Mouse (Mus musculus): ENCODE results near the gene Sgcd. TPM values are rescaled to one million over a fixed set of nuclear protein-coding genes. Genes with fewer than 3 reads are reported as not detected.

Gene Sgcd
- polyA plus RNA-seq, 1 experiment, result 2.9 TPM

GRCm38 (mm10) chr11:47154837-47155430 lies 833.8 kb downstream of the Sgcd start:
- no peaks in the 10 kb centered on the region for H3K4me1 ChIP-seq (ENCODE audit: control insufficient read depth, insufficient read depth, low read length)
- WGBS, result 85% methylated on average over 5 of the region's 5 CpGs
- TF ChIP-seq POLR2A (IDR thresholded peaks at IDR 0.05; ENCODE audit: borderline replicate concordance, control insufficient read depth, low read depth, low read length) (no peak), CTCF (IDR thresholded peaks at IDR 0.05; ENCODE audit: control insufficient read depth, insufficient read depth, low read length) (no peak)
- no peak overlapping the region for H3K4me3 ChIP-seq (replicated peaks; ENCODE audit: control insufficient read depth, low read depth, low read length)
- H3K27ac ChIP-seq (ENCODE audit: control insufficient read depth, insufficient read depth, low read depth, low read length, poor library complexity), result no peak overlapping the region

GRCm38 (mm10) chr11:47149607-47150006 lies 839.2 kb downstream of the Sgcd start:
- WGBS, result 58% methylated on average over 9 of the region's 9 CpGs
- H3K4me1 ChIP-seq (ENCODE audit: control insufficient read depth, insufficient read depth, low read length), result no peaks in the 10 kb centered on the region
- no peak overlapping the region for H3K4me3 ChIP-seq (replicated peaks; ENCODE audit: control insufficient read depth, low read depth, low read length)
- no peak overlapping the region for H3K27ac ChIP-seq (ENCODE audit: control insufficient read depth, insufficient read depth, low read depth, low read length, poor library complexity)
- no peak for TF ChIP-seq CTCF (IDR thresholded peaks at IDR 0.05; ENCODE audit: control insufficient read depth, insufficient read depth, low read length)
- TF ChIP-seq POLR2A (IDR thresholded peaks at IDR 0.05; ENCODE audit: borderline replicate concordance, control insufficient read depth, low read depth, low read length), result no peak

- 80% methylated on average over 2 of the region's 2 CpGs for WGBS
- no peak for TF ChIP-seq CTCF (IDR thresholded peaks at IDR 0.05; ENCODE audit: control insufficient read depth, insufficient read depth, low read length)
- TF ChIP-seq POLR2A (IDR thresholded peaks at IDR 0.05; ENCODE audit: borderline replicate concordance, control insufficient read depth, low read depth, low read length), result no peak
- no peak overlapping the region for H3K27ac ChIP-seq (ENCODE audit: control insufficient read depth, insufficient read depth, low read depth, low read length, poor library complexity)
- H3K4me1 ChIP-seq (ENCODE audit: control insufficient read depth, insufficient read depth, low read length), result no peaks in the 10 kb centered on the region
- no peak overlapping the region for H3K4me3 ChIP-seq (replicated peaks; ENCODE audit: control insufficient read depth, low read depth, low read length)
Measured at GRCm38 (mm10) chr11:47139867-47140266, 848.9 kb downstream of the Sgcd start.

GRCm38 (mm10) chr11:47139271-47139670 lies 849.5 kb downstream of the Sgcd start:
- Histone ChIP-seq H3K4me1 (ENCODE audit: control insufficient read depth, insufficient read depth, low read length) (no peaks in the 10 kb centered on the region), H3K4me3 (replicated peaks; ENCODE audit: control insufficient read depth, low read depth, low read length) (no peak overlapping the region), H3K27ac (ENCODE audit: control insufficient read depth, insufficient read depth, low read depth, low read length, poor library complexity) (no peak overlapping the region)
- WGBS, result 64% methylated on average over 1 of the region's 1 CpGs
- TF ChIP-seq CTCF (IDR thresholded peaks at IDR 0.05; ENCODE audit: control insufficient read depth, insufficient read depth, low read length), result no peak
- TF ChIP-seq POLR2A (IDR thresholded peaks at IDR 0.05; ENCODE audit: borderline replicate concordance, control insufficient read depth, low read depth, low read length), result no peak

- WGBS, result 86% methylated on average over 6 of the region's 6 CpGs
- H3K27ac ChIP-seq (ENCODE audit: control insufficient read depth, insufficient read depth, low read depth, low read length, poor library complexity), result no peak overlapping the region
- TF ChIP-seq POLR2A (IDR thresholded peaks at IDR 0.05; ENCODE audit: borderline replicate concordance, control insufficient read depth, low read depth, low read length) (no peak), CTCF (IDR thresholded peaks at IDR 0.05; ENCODE audit: control insufficient read depth, insufficient read depth, low read length) (no peak)
- H3K4me3 ChIP-seq (replicated peaks; ENCODE audit: control insufficient read depth, low read depth, low read length), result no peak overlapping the region
- no peaks in the 10 kb centered on the region for H3K4me1 ChIP-seq (ENCODE audit: control insufficient read depth, insufficient read depth, low read length)
Measured at GRCm38 (mm10) chr11:47132410-47132809, 856.4 kb downstream of the Sgcd start.

GRCm38 (mm10) chr11:47130432-47130831 lies 858.3 kb downstream of the Sgcd start:
- WGBS, result 80% methylated on average over 3 of the region's 3 CpGs
- TF ChIP-seq POLR2A (IDR thresholded peaks at IDR 0.05; ENCODE audit: borderline replicate concordance, control insufficient read depth, low read depth, low read length), result no peak
- TF ChIP-seq CTCF (IDR thresholded peaks at IDR 0.05; ENCODE audit: control insufficient read depth, insufficient read depth, low read length), result no peak
- H3K4me1 ChIP-seq (ENCODE audit: control insufficient read depth, insufficient read depth, low read length), result no peaks in the 10 kb centered on the region
- H3K27ac ChIP-seq (ENCODE audit: control insufficient read depth, insufficient read depth, low read depth, low read length, poor library complexity), result no peak overlapping the region
- H3K4me3 ChIP-seq (replicated peaks; ENCODE audit: control insufficient read depth, low read depth, low read length), result no peak overlapping the region

- H3K27ac ChIP-seq (ENCODE audit: control insufficient read depth, insufficient read depth, low read depth, low read length, poor library complexity), result no peak overlapping the region
- no peak overlapping the region for H3K4me3 ChIP-seq (replicated peaks; ENCODE audit: control insufficient read depth, low read depth, low read length)
- TF ChIP-seq CTCF (IDR thresholded peaks at IDR 0.05; ENCODE audit: control insufficient read depth, insufficient read depth, low read length) (no peak), POLR2A (IDR thresholded peaks at IDR 0.05; ENCODE audit: borderline replicate concordance, control insufficient read depth, low read depth, low read length) (no peak)
- no peaks in the 10 kb centered on the region for H3K4me1 ChIP-seq (ENCODE audit: control insufficient read depth, insufficient read depth, low read length)
- 65% methylated on average over 7 of the region's 7 CpGs for WGBS
Measured at GRCm38 (mm10) chr11:47129992-47130391, 858.8 kb downstream of the Sgcd start.

GRCm38 (mm10) chr11:47129166-47129565 lies 859.6 kb downstream of the Sgcd start:
- H3K27ac ChIP-seq (ENCODE audit: control insufficient read depth, insufficient read depth, low read depth, low read length, poor library complexity), result no peak overlapping the region
- no peak overlapping the region for H3K4me3 ChIP-seq (replicated peaks; ENCODE audit: control insufficient read depth, low read depth, low read length)
- TF ChIP-seq POLR2A (IDR thresholded peaks at IDR 0.05; ENCODE audit: borderline replicate concordance, control insufficient read depth, low read depth, low read length), result no peak
- TF ChIP-seq CTCF (IDR thresholded peaks at IDR 0.05; ENCODE audit: control insufficient read depth, insufficient read depth, low read length), result no peak
- H3K4me1 ChIP-seq (ENCODE audit: control insufficient read depth, insufficient read depth, low read length), result no peaks in the 10 kb centered on the region
- WGBS, result 76% methylated on average over 1 of the region's 1 CpGs

GRCm38 (mm10) chr11:47128331-47128730 lies 860.4 kb downstream of the Sgcd start:
- WGBS, result 56% methylated on average over 3 of the region's 3 CpGs
- TF ChIP-seq POLR2A (IDR thresholded peaks at IDR 0.05; ENCODE audit: borderline replicate concordance, control insufficient read depth, low read depth, low read length), result no peak
- TF ChIP-seq CTCF (IDR thresholded peaks at IDR 0.05; ENCODE audit: control insufficient read depth, insufficient read depth, low read length), result no peak
- no peak overlapping the region for H3K4me3 ChIP-seq (replicated peaks; ENCODE audit: control insufficient read depth, low read depth, low read length)
- no peaks in the 10 kb centered on the region for H3K4me1 ChIP-seq (ENCODE audit: control insufficient read depth, insufficient read depth, low read length)
- no peak overlapping the region for H3K27ac ChIP-seq (ENCODE audit: control insufficient read depth, insufficient read depth, low read depth, low read length, poor library complexity)
